Mouse (Mus musculus): ENCODE results near the gene Scamp1.

GRCm38 (mm10) chr13:94254286-94254685 is 31.4 kb downstream of the Scamp1 start:
- no peak for TF ChIP-seq CTCF (IDR thresholded peaks at IDR 0.05; ENCODE audit: low read depth)
- TF ChIP-seq EP300 (IDR thresholded peaks at IDR 0.05; ENCODE audit: low read depth), result no peak
